Mouse (Mus musculus): ENCODE measurements at regions not wholly inside any gene's neighbourhood (a gene's known extent, or its start where the extent isn't known, plus 50 kb on each side); places are given as distances from the start of the nearest gene placed in this dataset.

GRCm38 (mm10) chr2:159676845-159677244 lies 657.1 kb downstream of the Gm826 start:
- H3K4me3 ChIP-seq = no peak overlapping the region
- WGBS = 53% methylated on average over 3 of the region's 3 CpGs
- no peaks in the 10 kb centered on the region for H3K27me3 ChIP-seq

DNA sequence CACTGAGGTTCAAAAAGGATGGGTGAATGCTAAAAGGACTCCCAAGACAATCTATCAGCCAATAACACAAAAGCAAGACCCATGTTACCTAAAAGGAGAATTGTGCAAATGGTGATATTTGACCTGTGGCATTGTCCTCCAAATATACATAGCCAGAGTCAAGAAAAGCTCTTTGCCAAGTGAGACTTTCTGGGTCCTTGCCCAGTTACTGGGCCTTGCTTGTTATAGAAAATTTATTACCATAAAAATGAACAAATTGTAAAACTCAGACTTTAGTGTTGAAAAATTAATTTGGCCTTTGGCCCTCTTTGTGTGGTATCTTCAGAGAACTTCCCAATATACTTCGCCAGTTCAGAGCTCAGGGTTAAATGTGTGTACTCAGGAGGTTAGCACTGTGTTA lies 653.3 kb downstream of the Gm826 start:
- no peak overlapping the region for H3K4me2 ChIP-seq (replicated peaks)
- H3K36me3 ChIP-seq = no peaks in the 10 kb centered on the region
- H3K27ac ChIP-seq = no peak overlapping the region
- H3K4me3 ChIP-seq = no peak overlapping the region
- no peaks in the 10 kb centered on the region for H3K27me3 ChIP-seq
- WGBS = 63% methylated on average over 1 of the region's 1 CpGs
- no peak overlapping the region for H3K9ac ChIP-seq
- ATAC-seq (ENCODE audit: low FRiP score) = no peak
- no peaks in the 10 kb centered on the region for H3K4me1 ChIP-seq
- no peaks in the 10 kb centered on the region for H3K9me3 ChIP-seq (replicated peaks)

More at GRCm38 (mm10) chr2:159676845-159677244, 657.1 kb downstream of the Gm826 start:
- no peak overlapping the region for H3K27ac ChIP-seq
- no peak overlapping the region for H3K4me2 ChIP-seq (replicated peaks)
- H3K9me3 ChIP-seq (replicated peaks) = no peaks in the 10 kb centered on the region
- ATAC-seq (ENCODE audit: low FRiP score) = no peak
- H3K4me1 ChIP-seq = no peaks in the 10 kb centered on the region
- H3K36me3 ChIP-seq = no peaks in the 10 kb centered on the region
- H3K9ac ChIP-seq = no peak overlapping the region

DNA sequence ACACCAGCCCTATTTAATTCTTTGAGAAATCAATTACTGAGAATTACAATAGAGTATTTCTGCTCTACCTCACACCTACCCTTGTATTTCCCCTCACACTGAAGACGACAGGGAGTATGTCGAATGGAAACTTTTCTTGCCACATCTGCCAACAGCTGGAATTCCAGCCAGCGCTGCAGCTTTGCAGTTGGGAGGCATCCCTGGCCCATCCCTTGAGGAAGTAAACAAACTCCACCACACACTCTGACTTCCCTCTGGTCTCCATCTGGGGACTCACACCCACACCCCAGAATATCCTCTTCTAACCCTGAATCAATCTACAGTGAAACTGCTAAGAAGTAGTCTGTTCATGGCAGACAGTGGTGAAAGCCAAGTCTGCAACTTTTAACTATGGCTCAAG lies 630.9 kb downstream of the Gm826 start:
- H3K9me3 ChIP-seq (replicated peaks) = no peaks in the 10 kb centered on the region
- no peaks in the 10 kb centered on the region for H3K27me3 ChIP-seq
- H3K36me3 ChIP-seq = no peaks in the 10 kb centered on the region
- ATAC-seq (ENCODE audit: low FRiP score) = no peak
- 66% methylated on average over 3 of the region's 3 CpGs for WGBS
- no peaks in the 10 kb centered on the region for H3K4me1 ChIP-seq
- H3K27ac ChIP-seq = no peak overlapping the region
- H3K4me2 ChIP-seq (replicated peaks) = no peak overlapping the region
- H3K4me3 ChIP-seq = no peak overlapping the region
- no peak overlapping the region for H3K9ac ChIP-seq

DNA sequence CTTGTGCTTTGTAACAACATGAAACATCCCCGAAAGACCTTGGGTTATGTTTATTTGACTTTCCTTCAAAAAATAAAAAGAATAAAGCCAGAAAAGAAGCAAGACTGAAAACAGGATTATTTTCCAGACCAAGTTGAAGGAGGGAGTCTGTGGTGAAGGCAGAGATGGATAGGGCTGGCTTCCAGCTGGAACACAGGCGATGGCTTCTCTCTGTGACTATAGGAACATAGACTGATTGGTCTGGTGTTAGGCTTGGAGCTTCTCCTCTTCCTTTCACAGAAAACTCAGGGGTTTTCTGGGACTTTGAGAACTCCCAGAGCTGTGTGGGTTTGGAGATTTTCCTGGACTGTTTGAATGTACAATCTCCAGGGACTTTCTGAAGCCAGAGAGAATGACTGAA lies 625.8 kb downstream of the Gm826 start:
- Histone ChIP-seq H3K4me2 (replicated peaks) (no peak overlapping the region), H3K9me3 (replicated peaks) (no peaks in the 10 kb centered on the region), H3K9ac (no peak overlapping the region), H3K36me3 (no peaks in the 10 kb centered on the region), H3K4me1 (no peaks in the 10 kb centered on the region), H3K27ac (no peak overlapping the region), H3K4me3 (no peak overlapping the region), H3K27me3 (no peaks in the 10 kb centered on the region)
- WGBS = 82% methylated on average over 2 of the region's 2 CpGs
- no peak for ATAC-seq (ENCODE audit: low FRiP score)

GRCm38 (mm10) chr2:159714633-159715032 lies 619.3 kb downstream of the Gm826 start:
- Histone ChIP-seq H3K4me3 (no peak overlapping the region), H3K27ac (no peak overlapping the region), H3K9me3 (replicated peaks) (no peaks in the 10 kb centered on the region), H3K36me3 (no peaks in the 10 kb centered on the region), H3K4me1 (no peaks in the 10 kb centered on the region), H3K4me2 (replicated peaks) (no peak overlapping the region), H3K27me3 (no peaks in the 10 kb centered on the region), H3K9ac (no peak overlapping the region)
- ATAC-seq (ENCODE audit: low FRiP score) = no peak
- 61% methylated on average over 3 of the region's 3 CpGs for WGBS

- H3K4me1 ChIP-seq = no peaks in the 10 kb centered on the region
- H3K27ac ChIP-seq = no peak overlapping the region
- no peaks in the 10 kb centered on the region for H3K36me3 ChIP-seq
- H3K9ac ChIP-seq = no peak overlapping the region
- no peak overlapping the region for H3K4me3 ChIP-seq
- no peak for ATAC-seq (ENCODE audit: low FRiP score)
- H3K27me3 ChIP-seq = no peaks in the 10 kb centered on the region
- 54% methylated on average over 2 of the region's 2 CpGs for WGBS
- no peaks in the 10 kb centered on the region for H3K9me3 ChIP-seq (replicated peaks)
- H3K4me2 ChIP-seq (replicated peaks) = no peak overlapping the region
Measured at GRCm38 (mm10) chr2:159718738-159719137, 615.2 kb downstream of the Gm826 start.

- Histone ChIP-seq H3K4me1 (no peaks in the 10 kb centered on the region), H3K9me3 (replicated peaks) (no peaks in the 10 kb centered on the region), H3K4me3 (no peak overlapping the region), H3K27me3 (no peaks in the 10 kb centered on the region), H3K27ac (no peak overlapping the region), H3K4me2 (replicated peaks) (no peak overlapping the region), H3K9ac (no peak overlapping the region), H3K36me3 (no peaks in the 10 kb centered on the region)
- 35% methylated on average over 7 of the region's 7 CpGs for WGBS
- no peak for ATAC-seq (ENCODE audit: low FRiP score)
Measured at GRCm38 (mm10) chr2:159725158-159726076, 608.5 kb downstream of the Gm826 start.

GRCm38 (mm10) chr2:159729301-159729700 lies 604.7 kb downstream of the Gm826 start:
- 87% methylated on average over 3 of the region's 3 CpGs for WGBS
- no peak overlapping the region for H3K9ac ChIP-seq
- H3K9me3 ChIP-seq (replicated peaks) = no peaks in the 10 kb centered on the region
- ATAC-seq (ENCODE audit: low FRiP score) = no peak
- no peak overlapping the region for H3K4me3 ChIP-seq
- H3K4me1 ChIP-seq = 0 out of 2 replicates have a peak, but pooled peaks cover 4% of the 10 kb centered on the region
- no peaks in the 10 kb centered on the region for H3K36me3 ChIP-seq
- no peak overlapping the region for H3K27ac ChIP-seq
- H3K27me3 ChIP-seq = no peaks in the 10 kb centered on the region
- H3K4me2 ChIP-seq (replicated peaks) = no peak overlapping the region

GRCm38 (mm10) chr2:159730221-159730620 lies 603.7 kb downstream of the Gm826 start:
- Histone ChIP-seq H3K36me3 (no peaks in the 10 kb centered on the region), H3K9ac (no peak overlapping the region), H3K4me3 (no peak overlapping the region), H3K4me1 (0 out of 2 replicates have a peak, but pooled peaks cover 4% of the 10 kb centered on the region), H3K4me2 (replicated peaks) (no peak overlapping the region), H3K27me3 (no peaks in the 10 kb centered on the region), H3K27ac (no peak overlapping the region), H3K9me3 (replicated peaks) (no peaks in the 10 kb centered on the region)
- ATAC-seq (ENCODE audit: low FRiP score) = no peak
- 82% methylated on average over 8 of the region's 8 CpGs for WGBS

DNA sequence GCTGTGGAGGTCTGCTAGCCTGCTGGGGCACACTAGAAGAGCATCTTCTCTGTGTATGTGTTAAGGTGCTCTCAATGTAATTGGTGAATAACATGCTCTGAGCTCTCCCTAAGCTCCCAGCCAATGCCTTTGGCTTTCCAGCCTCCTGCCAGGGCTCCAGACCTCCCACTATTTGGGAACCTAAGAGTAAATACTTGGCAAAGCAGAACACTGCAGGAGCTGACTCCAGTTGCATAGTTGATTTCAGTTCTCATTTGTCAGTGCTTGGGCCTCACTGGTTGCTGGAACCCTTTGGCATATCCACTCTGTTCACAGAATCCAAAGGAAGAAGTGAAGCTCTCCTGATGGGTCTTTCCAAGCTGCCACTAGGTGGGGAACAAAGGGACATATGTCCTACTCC lies 602.7 kb downstream of the Gm826 start:
- H3K4me1 ChIP-seq = 0 out of 2 replicates have a peak, but pooled peaks cover 4% of the 10 kb centered on the region
- no peak overlapping the region for H3K27ac ChIP-seq
- no peak overlapping the region for H3K4me3 ChIP-seq
- no peaks in the 10 kb centered on the region for H3K9me3 ChIP-seq (replicated peaks)
- H3K36me3 ChIP-seq = no peaks in the 10 kb centered on the region
- ATAC-seq (ENCODE audit: low FRiP score) = no peak
- H3K27me3 ChIP-seq = no peaks in the 10 kb centered on the region
- H3K9ac ChIP-seq = no peak overlapping the region
- H3K4me2 ChIP-seq (replicated peaks) = no peak overlapping the region

DNA sequence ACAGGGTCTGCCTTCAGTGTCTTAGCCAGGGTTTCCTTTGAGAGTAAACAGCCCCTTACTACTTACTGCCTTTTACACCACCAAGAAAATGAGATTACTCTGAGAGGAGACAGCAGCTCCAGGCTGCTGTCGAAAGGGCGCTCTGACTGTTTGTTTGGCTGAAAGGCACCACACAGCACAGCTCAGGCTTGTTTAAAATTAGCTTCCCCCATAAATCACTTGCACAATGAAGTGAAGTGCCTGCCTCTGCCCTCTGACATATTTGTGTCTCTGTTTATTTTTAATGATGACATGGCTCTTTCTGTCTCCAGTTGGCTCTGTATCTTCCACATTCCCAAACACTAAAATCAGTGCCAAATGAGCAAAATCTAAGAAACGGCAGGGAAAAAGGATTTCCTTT lies 601.5 kb downstream of the Gm826 start:
- Histone ChIP-seq H3K27ac (no peak overlapping the region), H3K9ac (no peak overlapping the region), H3K4me3 (no peak overlapping the region), H3K36me3 (no peaks in the 10 kb centered on the region), H3K4me2 (replicated peaks) (no peak overlapping the region), H3K27me3 (no peaks in the 10 kb centered on the region), H3K9me3 (replicated peaks) (no peaks in the 10 kb centered on the region), H3K4me1 (0 out of 2 replicates have a peak, but pooled peaks cover 4% of the 10 kb centered on the region)
- 40% methylated on average over 3 of the region's 3 CpGs for WGBS
- no peak for ATAC-seq (ENCODE audit: low FRiP score)

DNA sequence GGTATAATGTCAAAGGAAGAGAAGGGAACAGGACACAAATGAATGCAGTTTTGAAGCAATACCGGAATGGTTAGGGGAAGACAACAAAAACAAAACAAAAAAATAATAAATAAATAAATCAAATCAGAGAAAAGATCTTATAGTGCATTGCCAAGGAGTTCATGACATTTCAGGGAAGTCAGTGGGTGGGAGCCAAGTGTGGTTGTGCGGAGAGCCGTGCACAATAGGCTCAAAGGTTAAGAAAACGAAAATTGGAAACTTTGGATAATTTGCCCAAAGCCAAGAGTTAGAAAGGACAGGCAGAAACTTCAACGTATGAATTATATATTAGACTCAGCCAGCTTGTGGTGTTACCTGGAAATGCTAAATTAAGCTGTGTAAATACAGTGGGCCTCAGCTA lies 599.4 kb downstream of the Gm826 start:
- H3K9ac ChIP-seq = no peak overlapping the region
- H3K4me2 ChIP-seq (replicated peaks) = no peak overlapping the region
- no peak for ATAC-seq (ENCODE audit: low FRiP score)

GRCm38 (mm10) chr2:159755541-159756011 lies 578.4 kb downstream of the Gm826 start:
- no peaks in the 10 kb centered on the region for H3K27me3 ChIP-seq
- 53% methylated on average over 7 of the region's 7 CpGs for WGBS
- no peak overlapping the region for H3K9ac ChIP-seq
- no peak overlapping the region for H3K27ac ChIP-seq
- H3K4me2 ChIP-seq (replicated peaks) = no peak overlapping the region
- H3K4me3 ChIP-seq = no peak overlapping the region
- H3K9me3 ChIP-seq (replicated peaks) = no peaks in the 10 kb centered on the region
- no peaks in the 10 kb centered on the region for H3K36me3 ChIP-seq
- peak; percentile 64; the same call in 1 of the 2 replicates for ATAC-seq (ENCODE audit: low FRiP score)
- H3K4me1 ChIP-seq = 0 out of 2 replicates have a peak, but pooled peaks cover 4% of the 10 kb centered on the region

More for the DNA sequence above, 599.4 kb downstream of the Gm826 start:
- Histone ChIP-seq H3K4me3 (no peak overlapping the region), H3K27ac (no peak overlapping the region), H3K27me3 (no peaks in the 10 kb centered on the region), H3K36me3 (no peaks in the 10 kb centered on the region), H3K4me1 (0 out of 2 replicates have a peak, but pooled peaks cover 4% of the 10 kb centered on the region), H3K9me3 (replicated peaks) (no peaks in the 10 kb centered on the region)
- WGBS = 73% methylated on average over 5 of the region's 5 CpGs
